In genomic region chr3:9189366-9190287, GRCm38 (mm10) we compare ENCODE assay signal across 9 mouse cellular contexts.
DNase-seq lines count a peak whose midpoint lies in the region; ATAC-seq and TF ChIP-seq lines count a peak whose summit lies in the region.
"Had no signal": no experiment of that assay in that cellular context is flagged by ENCODE, and none has a peak within 500 bp of the region (broad histone marks: within the 10 kb centered on the region; RNA-seq: fewer than 3 reads in every experiment).

No protein-coding gene starts in this region.

- no peaks in the 10 kb centered on the region for H3K9me3 ChIP-seq in lung, embryonic 15.5 days
- no peaks in the 10 kb centered on the region for H3K9me3 ChIP-seq in intestine, embryonic 15.5 days
- H3K9me3 ChIP-seq: neural tube, embryonic 13.5 days had no signal

- no peaks in the 10 kb centered on the region for H3K36me3 ChIP-seq in lung, embryonic 15.5 days
- H3K36me3 ChIP-seq in intestine, embryonic 15.5 days = no peaks in the 10 kb centered on the region
- H3K36me3 ChIP-seq: neural tube, embryonic 13.5 days had no signal

- no peak for TF ChIP-seq POLR2A in lung, adult 2 months (IDR thresholded peaks at IDR 0.05; ENCODE audit: borderline replicate concordance, extremely low read depth, low read depth, low read length)

- H3K4me2 ChIP-seq in lung, embryonic 15.5 days = no peak overlapping the region
- no peak overlapping the region for H3K4me2 ChIP-seq in intestine, embryonic 15.5 days (replicated peaks)
- H3K4me2 ChIP-seq: neural tube, embryonic 13.5 days had no signal

- peaks cover 12% of the 10 kb centered on the region; the same call in 1 of the 2 replicates for H3K4me1 ChIP-seq in lung, embryonic 15.5 days
- H3K4me1 ChIP-seq in lung, adult 2 months (ENCODE audit: control insufficient read depth, insufficient read depth, low read length) = no peaks in the 10 kb centered on the region
- peaks cover 3% of the 10 kb centered on the region for H3K4me1 ChIP-seq in intestine, embryonic 15.5 days (replicated peaks)
- H3K4me1 ChIP-seq: neural tube, embryonic 13.5 days had no signal

- no peak for TF ChIP-seq CTCF in lung, adult 2 months (IDR thresholded peaks at IDR 0.05; ENCODE audit: insufficient read depth, low read length)

- DNase-seq in cerebellum, postnatal 25 days = peak; percentile 12 to 47
- DNase-seq in cerebellum, adult 9-10 months = no peak
- DNase-seq in lung, adult 2 months = no peak
- peak; percentile 65 for DNase-seq in lung, postnatal 14 days
- DNase-seq in retina, embryonic 14.5 days (ENCODE audit: low spot score) = no peak
- no peak for DNase-seq in B cell, adult 2 months

- peak; percentile 81; the same call in 1 of the 2 replicates for ATAC-seq in lung, embryonic 15.5 days (ENCODE audit: borderline replicate concordance, extremely low read depth, low FRiP score, low TSS enrichment)
- ATAC-seq in intestine, embryonic 15.5 days = 0 out of 2 replicates have a peak, but pooled peaks have one; percentile 13

- H3K27me3 ChIP-seq in lung, embryonic 15.5 days = no peaks in the 10 kb centered on the region
- H3K27me3 ChIP-seq in intestine, embryonic 15.5 days (replicated peaks) = no peaks in the 10 kb centered on the region; the same call in 1 of the 2 replicates
- H3K27me3 ChIP-seq: neural tube, embryonic 13.5 days had no signal

- WGBS in lung, embryonic 15.5 days = 57% methylated on average over 15 of the region's 15 CpGs
- WGBS in lung, adult 2 months = 66% methylated on average over 15 of the region's 15 CpGs
- 74% methylated on average over 15 of the region's 15 CpGs for WGBS in intestine, embryonic 15.5 days

- H3K9ac ChIP-seq in lung, embryonic 15.5 days = no peak overlapping the region
- H3K9ac ChIP-seq in intestine, embryonic 15.5 days = no peak overlapping the region
- H3K9ac ChIP-seq: neural tube, embryonic 13.5 days had no signal

- no peak overlapping the region for H3K4me3 ChIP-seq in lung, embryonic 15.5 days
- H3K4me3 ChIP-seq in lung, adult 2 months (replicated peaks; ENCODE audit: extremely low read depth, low read depth, low read length) = no peak overlapping the region
- H3K4me3 ChIP-seq in intestine, embryonic 15.5 days (replicated peaks) = no peak overlapping the region
- H3K4me3 ChIP-seq: neural tube, embryonic 13.5 days had no signal

- no peak overlapping the region for H3K27ac ChIP-seq in lung, embryonic 15.5 days
- H3K27ac ChIP-seq in intestine, embryonic 15.5 days = no peak overlapping the region
- H3K27ac ChIP-seq: neural tube, embryonic 13.5 days had no signal

Comparison
In these comparisons a context has a peak if more than half of its experiments do, and no peak if none do; other contexts are left out.
1. DNase-seq: peak in cerebellum, postnatal 25 days (2 of 2) and lung, postnatal 14 days (single experiment); none in cerebellum, adult 9-10 months (single experiment), lung, adult 2 months (single experiment), retina, embryonic 14.5 days (single experiment) and B cell, adult 2 months (0 of 2).